9 mouse cellular contexts compared by ENCODE assay signal in genomic region chr6:52185222-52185621, GRCm38 (mm10). TPM values are rescaled to one million over a fixed set of nuclear protein-coding genes. Genes with fewer than 3 reads are reported as not detected.
A peak's percentile ranks its signal among the peaks of the same experiment; 100 is the strongest.
DNase-seq lines count a peak whose midpoint lies in the region; ATAC-seq and TF ChIP-seq lines count a peak whose summit lies in the region.
"Had no signal": no experiment of that assay in that cellular context is flagged by ENCODE, and none has a peak within 500 bp of the region (broad histone marks: within the 10 kb centered on the region; RNA-seq: fewer than 3 reads in every experiment).

No protein-coding gene starts in this region.

- peak overlapping the region; percentile 20 for H3K4me3 ChIP-seq in hindbrain, embryonic 14.5 days (replicated peaks; ENCODE audit: low read length)
- H3K4me3 ChIP-seq in limb, embryonic 10.5 days: peak overlapping the region; percentile 28
- H3K4me3 ChIP-seq in stomach, embryonic 14.5 days (ENCODE audit: low read depth, low read length): no peak overlapping the region
- H3K4me3 ChIP-seq in thymus, adult 2 months (ENCODE audit: control insufficient read depth, insufficient read depth, low read length): no peak overlapping the region

- 2% methylated on average over 19 of the region's 19 CpGs for WGBS in hindbrain, embryonic 14.5 days
- WGBS in limb, embryonic 10.5 days: under 1% methylated on average over 19 of the region's 19 CpGs
- WGBS in stomach, embryonic 14.5 days: 3% methylated on average over 19 of the region's 19 CpGs
- 92% methylated on average over 19 of the region's 19 CpGs for WGBS in thymus, adult 2 months

- H3K27me3 ChIP-seq in hindbrain, embryonic 14.5 days (ENCODE audit: control insufficient read depth, insufficient read depth, low read length): peaks cover 97% of the 10 kb centered on the region
- H3K27me3 ChIP-seq in limb, embryonic 10.5 days (ENCODE audit: low read depth, poor library complexity, severe bottlenecking): peaks cover 86% of the 10 kb centered on the region
- H3K27me3 ChIP-seq in stomach, embryonic 14.5 days (ENCODE audit: control insufficient read depth, insufficient read depth, low read length): no peaks in the 10 kb centered on the region
- H3K27me3 ChIP-seq in thymus, adult 2 months (ENCODE audit: control insufficient read depth, insufficient read depth, low read length): no peaks in the 10 kb centered on the region; the same call in 1 of the 2 replicates

- peak overlapping the region; percentile 100 for H3K27ac ChIP-seq in hindbrain, embryonic 14.5 days
- peak overlapping the region; percentile 63; the same call in 1 of the 2 replicates for H3K27ac ChIP-seq in limb, embryonic 10.5 days
- peak overlapping the region; percentile 98 for H3K27ac ChIP-seq in stomach, embryonic 14.5 days (ENCODE audit: low read length)
- H3K27ac ChIP-seq in thymus, adult 2 months (ENCODE audit: control insufficient read depth, insufficient read depth, low read length): no peak overlapping the region

- H3K4me1 ChIP-seq in hindbrain, embryonic 14.5 days (replicated peaks; ENCODE audit: control insufficient read depth, insufficient read depth, low read length): peaks cover 17% of the 10 kb centered on the region
- peaks cover 95% of the 10 kb centered on the region for H3K4me1 ChIP-seq in limb, embryonic 10.5 days
- peaks cover 86% of the 10 kb centered on the region for H3K4me1 ChIP-seq in stomach, embryonic 14.5 days (ENCODE audit: control insufficient read depth, insufficient read depth, low read length)
- H3K4me1 ChIP-seq in thymus, adult 2 months (replicated peaks; ENCODE audit: control insufficient read depth, insufficient read depth, low read length): no peaks in the 10 kb centered on the region

- no peaks in the 10 kb centered on the region for H3K9me3 ChIP-seq in hindbrain, embryonic 14.5 days (ENCODE audit: control insufficient read depth, low read length)
- H3K9me3 ChIP-seq in limb, embryonic 10.5 days (replicated peaks): no peaks in the 10 kb centered on the region
- no peaks in the 10 kb centered on the region for H3K9me3 ChIP-seq in stomach, embryonic 14.5 days (ENCODE audit: control insufficient read depth, low read depth, low read length)

- H3K9ac ChIP-seq in hindbrain, embryonic 14.5 days: peak overlapping the region; percentile 99
- H3K9ac ChIP-seq in stomach, embryonic 14.5 days (replicated peaks; ENCODE audit: low read depth, low read length): no peak overlapping the region

- no peak for TF ChIP-seq CTCF in thymus, adult 2 months (IDR thresholded peaks at IDR 0.05; ENCODE audit: borderline replicate concordance, control insufficient read depth, extremely low read depth, insufficient read depth, low read length, poor library complexity)

- no peak for ATAC-seq in hindbrain, embryonic 14.5 days (ENCODE audit: low FRiP score)
- ATAC-seq in stomach, embryonic 14.5 days (ENCODE audit: insufficient number of reproducible peaks, insufficient read depth, low FRiP score, low read depth): no peak

- no peaks in the 10 kb centered on the region for H3K36me3 ChIP-seq in hindbrain, embryonic 14.5 days (replicated peaks; ENCODE audit: control insufficient read depth, insufficient read depth)
- peaks cover 51% of the 10 kb centered on the region for H3K36me3 ChIP-seq in limb, embryonic 10.5 days
- peaks cover 5% of the 10 kb centered on the region; the same call in 1 of the 2 replicates for H3K36me3 ChIP-seq in stomach, embryonic 14.5 days (ENCODE audit: control insufficient read depth, insufficient read depth, low read length)
- no peaks in the 10 kb centered on the region for H3K36me3 ChIP-seq in thymus, adult 2 months (ENCODE audit: control insufficient read depth, insufficient read depth, low read length)

- no peak for TF ChIP-seq POLR2A in thymus, adult 2 months (IDR thresholded peaks at IDR 0.05; ENCODE audit: control insufficient read depth, extremely low read depth, insufficient read depth, low read length, poor library complexity)

- peak overlapping the region; percentile 81 for H3K4me2 ChIP-seq in hindbrain, embryonic 14.5 days (replicated peaks)
- H3K4me2 ChIP-seq in stomach, embryonic 14.5 days (replicated peaks; ENCODE audit: low read depth, low read length): peak overlapping the region; percentile 24

- intact Hi-C loops in left cerebral cortex, postnatal 36 days (cut with DNase I): no loop called here

- peak; percentile 44 for DNase-seq in kidney, adult 18-20 months
- no peak for DNase-seq in kidney, adult 11 months
- DNase-seq in hindbrain, embryonic 14.5 days (ENCODE audit: low spot score): no peak
- peak; percentile 55 for DNase-seq in limb, embryonic 10.5 days (ENCODE audit: low spot score)
- DNase-seq in thymus, adult 2 months: no peak
- DNase-seq in left cerebral cortex, postnatal 36 days (ENCODE audit: low spot score in 2 of 2): no peak
- DNase-seq in cerebellum, postnatal 25 days: no peak

RNA-seq across cellular contexts. Expression of gene Hoxa4, which starts 6.3 kb away (rescaled TPM):
- 19.7 and 22.5 TPM in 2 replicates for polyA plus RNA-seq in hindbrain, embryonic 14.5 days (2014; fragmentation: Nextera tagmentation; extraction: Ambion mirVana)
- 1.6 and 1.8 TPM in 2 replicates for polyA plus RNA-seq in limb, embryonic 10.5 days (2016; fragmentation: Nextera tagmentation; extraction: Ambion mirVana)
- polyA plus RNA-seq in stomach, embryonic 14.5 days (2014; fragmentation: Nextera tagmentation; extraction: Ambion mirVana): 6.7 and 6.8 TPM in 2 replicates
- 1.2 and 1.5 TPM in 2 replicates for polyA plus RNA-seq in thymus, adult 2 months (2012; rRNA removed)
- not detected for total RNA-seq in left cerebral cortex, postnatal 36 days (2021)

RNA-seq across cellular contexts. Expression of gene 5730596B20Rik, which starts 7.9 kb away (rescaled TPM):
- polyA plus RNA-seq in hindbrain, embryonic 14.5 days (2014; fragmentation: Nextera tagmentation; extraction: Ambion mirVana): 4.1 and 5.0 TPM in 2 replicates
- 1.1 and 1.3 TPM in 2 replicates for polyA plus RNA-seq in limb, embryonic 10.5 days (2016; fragmentation: Nextera tagmentation; extraction: Ambion mirVana)
- polyA plus RNA-seq in stomach, embryonic 14.5 days (2014; fragmentation: Nextera tagmentation; extraction: Ambion mirVana): 4.4 and 4.7 TPM in 2 replicates
- polyA plus RNA-seq in thymus, adult 2 months (2012; rRNA removed): 0.04 TPM in 1 of 2 replicates, not detected in the other
- not detected for total RNA-seq in left cerebral cortex, postnatal 36 days (2021)

RNA-seq across cellular contexts. Expression of gene Hoxa5, which starts 19.2 kb away (rescaled TPM):
- 175 and 180 TPM in 2 replicates for polyA plus RNA-seq in hindbrain, embryonic 14.5 days (2014; fragmentation: Nextera tagmentation; extraction: Ambion mirVana)
- polyA plus RNA-seq in limb, embryonic 10.5 days (2016; fragmentation: Nextera tagmentation; extraction: Ambion mirVana): 9.8 and 10.4 TPM in 2 replicates
- polyA plus RNA-seq in stomach, embryonic 14.5 days (2014; fragmentation: Nextera tagmentation; extraction: Ambion mirVana): 24.4 and 27.1 TPM in 2 replicates
- 1.1 and 1.5 TPM in 2 replicates for polyA plus RNA-seq in thymus, adult 2 months (2012; rRNA removed)
- total RNA-seq in left cerebral cortex, postnatal 36 days (2021): not detected

RNA-seq across cellular contexts. Expression of gene Hoxa2, which starts 20.6 kb away (rescaled TPM):
- 27.6 and 35.1 TPM in 2 replicates for polyA plus RNA-seq in hindbrain, embryonic 14.5 days (2014; fragmentation: Nextera tagmentation; extraction: Ambion mirVana)
- polyA plus RNA-seq in limb, embryonic 10.5 days (2016; fragmentation: Nextera tagmentation; extraction: Ambion mirVana): 4.5 and 5.3 TPM in 2 replicates
- polyA plus RNA-seq in stomach, embryonic 14.5 days (2014; fragmentation: Nextera tagmentation; extraction: Ambion mirVana): 17.4 and 18.5 TPM in 2 replicates
- 0.85 and 1.4 TPM in 2 replicates for polyA plus RNA-seq in thymus, adult 2 months (2012; rRNA removed)
- total RNA-seq in left cerebral cortex, postnatal 36 days (2021): not detected

RNA-seq across cellular contexts. Expression of gene Hoxa6, which starts 23.3 kb away (rescaled TPM):
- 25.4 and 29.8 TPM in 2 replicates for polyA plus RNA-seq in hindbrain, embryonic 14.5 days (2014; fragmentation: Nextera tagmentation; extraction: Ambion mirVana)
- 3.5 and 4.1 TPM in 2 replicates for polyA plus RNA-seq in limb, embryonic 10.5 days (2016; fragmentation: Nextera tagmentation; extraction: Ambion mirVana)
- 3.4 TPM in 2 replicates for polyA plus RNA-seq in stomach, embryonic 14.5 days (2014; fragmentation: Nextera tagmentation; extraction: Ambion mirVana)
- 0.39 and 0.46 TPM in 2 replicates for polyA plus RNA-seq in thymus, adult 2 months (2012; rRNA removed)
- total RNA-seq in left cerebral cortex, postnatal 36 days (2021): not detected
- polyA plus RNA-seq: embryonic facial prominence, embryonic 14.5 days had no signal

Comparison
In these comparisons a context has a peak if more than half of its experiments do, and no peak if none do; other contexts are left out.
1. DNase-seq: peak in kidney, adult 18-20 months (single experiment) and limb, embryonic 10.5 days (single experiment); none in kidney, adult 11 months (single experiment), hindbrain, embryonic 14.5 days (single experiment), thymus, adult 2 months (single experiment), left cerebral cortex, postnatal 36 days (0 of 2) and cerebellum, postnatal 25 days (0 of 2).
2. H3K4me3 ChIP-seq: peak in hindbrain, embryonic 14.5 days (single experiment) and limb, embryonic 10.5 days (single experiment); none in stomach, embryonic 14.5 days (single experiment) and thymus, adult 2 months (single experiment).